Comparison of ENCODE assay signal across 8 mouse cellular contexts in the genomic region with DNA sequence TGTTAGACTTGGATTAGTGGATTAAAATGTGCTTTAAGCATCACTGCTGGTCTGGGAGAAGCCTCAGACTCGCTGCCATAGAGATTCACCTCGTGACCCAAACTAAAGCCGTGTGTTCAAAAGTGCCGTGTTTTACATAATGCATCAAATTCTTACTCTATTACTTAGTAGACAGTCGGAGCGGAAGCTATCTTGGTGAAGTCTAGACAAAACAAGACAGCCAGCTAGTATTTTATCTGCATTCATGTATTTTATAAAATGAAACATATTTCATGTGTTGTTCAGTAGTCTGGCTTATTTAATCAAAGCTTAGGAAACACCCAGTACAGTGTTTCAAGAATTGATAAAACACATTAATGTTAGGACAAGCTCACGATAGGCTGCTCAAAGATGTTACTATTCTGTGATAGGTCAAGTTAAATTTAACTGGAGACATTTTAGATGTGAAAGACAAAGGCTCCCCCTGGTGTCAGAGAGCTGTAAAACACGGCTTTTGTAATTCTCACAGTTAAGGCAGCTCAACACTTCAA. TPM values are rescaled to one million over a fixed set of nuclear protein-coding genes. Genes with fewer than 3 reads are reported as not detected.
DNase-seq lines count a peak whose midpoint lies in the region; ATAC-seq lines count a peak whose summit lies in the region.

Gene Mttp (minus strand): TSS at position 327 of the 530 bp plus-strand sequence.

- H3K27me3 ChIP-seq in hindbrain, embryonic 13.5 days, result no peaks in the 10 kb centered on the region

- DNase-seq in T-cell, adult 2 months (ENCODE audit: low spot score), result peak; percentile 82
- peak; percentile 75 for DNase-seq in cerebellum, adult 9-11 months
- DNase-seq in layer of hippocampus, postnatal 14 days (ENCODE audit: low spot score in 2 of 2), result peak; percentile 71 to 93
- peak; percentile 91 for DNase-seq in lung, postnatal 10 days
- peak; percentile 47 for DNase-seq in ovary, postnatal 36 days (ENCODE audit: low spot score)
- DNase-seq in thymus, postnatal 14 days, result peak; percentile 82

- H3K27ac ChIP-seq in hindbrain, embryonic 13.5 days, result peak within 1 kb of the TSS; percentile 97

- peak within 1 kb of the TSS; percentile 81 for H3K9ac ChIP-seq in hindbrain, embryonic 13.5 days

- H3K4me1 ChIP-seq in hindbrain, embryonic 13.5 days (replicated peaks), result peaks cover 4% of the 10 kb centered on the region

- WGBS in hindbrain, embryonic 13.5 days, result 2% methylated on average over 8 of the region's 8 CpGs

- peaks cover 7% of the 10 kb centered on the region; the same call in 1 of the 2 replicates for H3K36me3 ChIP-seq in hindbrain, embryonic 13.5 days

- peak within 1 kb of the TSS; percentile 61 for H3K4me3 ChIP-seq in hindbrain, embryonic 13.5 days

- no peaks in the 10 kb centered on the region for H3K9me3 ChIP-seq in hindbrain, embryonic 13.5 days

- ATAC-seq in frontal cortex, adult (ENCODE audit: low TSS enrichment), result peak; percentile 41
- no peak for ATAC-seq in hindbrain, embryonic 13.5 days (ENCODE audit: low FRiP score)

- H3K4me2 ChIP-seq in hindbrain, embryonic 13.5 days, result peak within 1 kb of the TSS; percentile 76

RNA-seq across cellular contexts. Expression of gene Mttp, which starts in this region (rescaled TPM):
- 9.4 and 10.0 TPM in 2 replicates for polyA plus RNA-seq in hindbrain, embryonic 13.5 days (2015; fragmentation: Nextera tagmentation; extraction: Ambion mirVana)
- total RNA-seq in layer of hippocampus, postnatal 14 days (2021), result 1 to 10 TPM; 4.5 to 5.0 TPM
